Mouse (Mus musculus): Measurements from ENCODE around the gene Dpyd.

GRCm38 (mm10) chr3:119362392-119362791 lies 800.5 kb downstream of the Dpyd start:
- TF ChIP-seq CTCF (IDR thresholded peaks at IDR 0.05), result no peak
- TF ChIP-seq POLR2A (IDR thresholded peaks at IDR 0.05; ENCODE audit: insufficient read depth, low read depth, low read length), result no peak
- TF ChIP-seq EP300 (IDR thresholded peaks at IDR 0.05; ENCODE audit: insufficient read depth, low read depth, low read length), result no peak

Data from heart, adult 2 months (tissue).